Mouse (Mus musculus) gastrocnemius, postnatal 14 days (tissue): ENCODE results near the gene Khsrp. TPM values are rescaled to one million over a fixed set of nuclear protein-coding genes. Genes with fewer than 3 reads are reported as not detected.

Source experiments
- total RNA-seq, 2 experiments: library from RNA; stranded (reverse); gene quantifications; 2 replicates each; pipeline ENCODE4 v1.2.3; 2021

Gene Khsrp
- total RNA-seq, 2 experiments from 2014 or later: 31.9 to 36.4 TPM

Other genes with a start within 250 kb of the Khsrp start
- gene Rfx2, start 200.5 kb downstream of the Khsrp start, total RNA-seq: 1 to 10 TPM; 3.3 to 4.7 TPM
- not detected for gene Acsbg2, start 157.1 kb downstream of the Khsrp start, total RNA-seq
- not detected for gene 1700061G19Rik, start 156.0 kb downstream of the Khsrp start, total RNA-seq
- gene Mllt1, start 96.1 kb downstream of the Khsrp start, total RNA-seq: 10 to 100 TPM; 13.9 to 17.1 TPM
- not detected for gene Acer1, start 49.4 kb downstream of the Khsrp start, total RNA-seq
- 10 to 100 TPM; 32.7 to 33.3 TPM for gene Clpp, start 41.2 kb downstream of the Khsrp start, total RNA-seq
- gene Alkbh7, start 34.2 kb downstream of the Khsrp start, total RNA-seq: 10 to 100 TPM; 23.3 to 25.2 TPM
- gene Pspn, start 31.5 kb downstream of the Khsrp start, total RNA-seq: not detected
- gene Gtf2f1, start 20.2 kb downstream of the Khsrp start, total RNA-seq: 10 to 100 TPM; 20.6 to 23.6 TPM
- not detected for gene Gm17949, start 20.1 kb downstream of the Khsrp start, total RNA-seq
- gene Slc25a41, start 10.1 kb upstream of the Khsrp start, total RNA-seq: not detected
- under 1 TPM; 0.53 to 0.68 TPM for gene Crb3, start 27.6 kb upstream of the Khsrp start, total RNA-seq
- gene Slc25a23, start 28.3 kb upstream of the Khsrp start, total RNA-seq: 10 to 100 TPM; 31.7 to 38.2 TPM
- gene Dennd1c, start 47.0 kb upstream of the Khsrp start, total RNA-seq: under 1 TPM; 0.51 to 0.58 TPM
- gene Tubb4a, start 56.3 kb upstream of the Khsrp start, total RNA-seq: 1 to 10 TPM; 1.5 to 3.3 TPM
- gene Tnfsf9, start 73.8 kb upstream of the Khsrp start, total RNA-seq: 1 to 10 TPM in 1 of 2 experiments, under 1 TPM in 1; 0.82 to 1.0 TPM
- gene Cd70, start 118.3 kb upstream of the Khsrp start, total RNA-seq: not detected
- not detected for gene Tnfsf14, start 162.7 kb upstream of the Khsrp start, total RNA-seq
- gene C3, start 196.6 kb upstream of the Khsrp start, total RNA-seq: 1 to 10 TPM in 1 of 2 experiments, under 1 TPM in 1; 0.60 to 1.2 TPM
- 10 to 100 TPM; 21.8 to 24.6 TPM for gene Gpr108, start 216.9 kb upstream of the Khsrp start, total RNA-seq
- gene Trip10, start 217.9 kb upstream of the Khsrp start, total RNA-seq: 10 to 100 TPM; 69.4 to 75.6 TPM
- under 1 TPM; 0.66 to 0.93 TPM for gene Vav1, start 247.6 kb upstream of the Khsrp start, total RNA-seq